Mouse (Mus musculus) stomach, postnatal 0 days (tissue): ENCODE data around the gene Rpe.

Source experiments
- CTCF ChIP-seq: IDR thresholded peaks from 2 replicates; pipeline ENCODE4 v1.5.1; 2016; ENCODE audit warnings: antibody characterized with exemption, low read depth, mild to moderate bottlenecking, moderate library complexity
- EP300 ChIP-seq: optimal IDR thresholded peaks from 2 replicates; pipeline ENCODE3; 2016; ENCODE audit warnings: antibody characterized with exemption

DNA sequence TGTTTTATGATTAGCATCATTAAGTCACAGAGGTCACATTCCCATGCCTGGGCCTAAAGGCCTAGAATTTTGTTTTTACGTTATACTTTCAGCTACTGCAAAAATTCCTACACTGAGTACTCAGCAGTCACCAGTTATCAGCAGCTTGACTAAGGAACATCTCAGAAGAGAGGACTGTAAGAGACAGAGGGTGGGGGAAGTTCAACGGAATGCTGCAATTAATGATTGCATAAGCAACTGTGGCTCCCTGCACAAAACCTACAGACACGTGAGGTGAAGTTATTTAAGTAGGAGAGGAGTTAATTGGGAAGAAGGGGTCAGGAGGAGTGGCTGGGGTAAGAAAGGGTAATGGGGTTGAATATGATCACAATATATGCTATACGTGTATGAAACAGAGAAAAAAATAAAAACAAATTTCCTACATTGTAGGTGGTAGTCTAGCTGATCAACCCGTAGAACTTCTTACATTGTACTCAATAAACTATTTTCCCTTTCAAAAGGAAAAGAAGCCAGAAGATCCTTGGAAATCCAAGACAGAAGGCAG, 410 bp upstream of the Rpe start:
- TF ChIP-seq CTCF, result no peak
- no peak for TF ChIP-seq EP300
